Mouse (Mus musculus) heart, embryonic 14.5 days (tissue): ENCODE measurements around the gene Cmtm7. TPM values are rescaled to one million over a fixed set of nuclear protein-coding genes. Genes with fewer than 3 reads are reported as not detected.
"Not testable (repeated sequence)": the region's sequence is repeated elsewhere in the genome, so short reads cannot be mapped to it uniquely, and the experiment has no call there.

Experiments used
- ATAC-seq: fragments of 200-750 bp; cut with Nextera tagmentation; 2 replicates; pipeline ENCODE4 v1.8.0; 2017; ENCODE audit warnings: low read depth, moderate TSS enrichment; ENCODE audit not compliant: insufficient number of reproducible peaks, insufficient read depth, low FRiP score
- H3K27ac ChIP-seq, 2 experiments: fragments of 200-500 bp in 1 of 2; fragments of 300-500 bp in 1 of 2; sonication (generic) in 1 of 2; replicated peaks in 1 of 2; 2 replicates each; pipeline ENCODE4 v1.5.1; 2012 to 2014; ENCODE audit warnings: low read depth in 2 of 2, low read length in 2 of 2, control low read depth in 1 of 2, mild to moderate bottlenecking in 1 of 2, mixed read lengths in 1 of 2; ENCODE audit not compliant: control insufficient read depth in 1 of 2, insufficient read depth in 1 of 2
- H3K27me3 ChIP-seq: fragments of 300-500 bp; sonication (generic); 2 replicates; pipeline ENCODE4 v1.6.1; 2014; ENCODE audit warnings: mild to moderate bottlenecking, low read length, control low read depth; ENCODE audit not compliant: control insufficient read depth, insufficient read depth
- H3K36me3 ChIP-seq: fragments of 300-500 bp; sonication (generic); 2 replicates; pipeline ENCODE4 v1.6.1; 2014; ENCODE audit warnings: mild to moderate bottlenecking, control low read depth, low read length, mixed read lengths; ENCODE audit not compliant: control insufficient read depth, insufficient read depth
- H3K4me1 ChIP-seq, 2 experiments: fragments of 200-500 bp in 1 of 2; fragments of 300-500 bp in 1 of 2; sonication (generic) in 1 of 2; 2 replicates each; pipeline ENCODE4 v1.6.1; 2012 to 2014; ENCODE audit warnings: low read length in 2 of 2, control low read depth in 1 of 2, mixed read lengths in 1 of 2; ENCODE audit not compliant: control insufficient read depth in 2 of 2, insufficient read depth in 2 of 2
- H3K4me2 ChIP-seq: fragments of 300-500 bp; sonication (generic); 2 replicates; pipeline ENCODE4 v1.6.1; 2014; ENCODE audit warnings: mild to moderate bottlenecking, low read length
- H3K4me3 ChIP-seq, 2 experiments: fragments of 200-500 bp in 1 of 2; fragments of 300-500 bp in 1 of 2; sonication (generic) in 1 of 2; 2 replicates each; pipeline ENCODE4 v1.5.1; 2012 to 2014; ENCODE audit warnings: low read length in 2 of 2, mild to moderate bottlenecking in 2 of 2, control low read depth in 1 of 2, low read depth in 1 of 2, moderate library complexity in 1 of 2; ENCODE audit not compliant: control insufficient read depth in 1 of 2, insufficient read depth in 1 of 2
- H3K9ac ChIP-seq: fragments of 300-500 bp; sonication (generic); 2 replicates; pipeline ENCODE4 v1.6.1; 2014; ENCODE audit warnings: mild to moderate bottlenecking, low read length
- H3K9me3 ChIP-seq: fragments of 300-500 bp; sonication (generic); 2 replicates; pipeline ENCODE4 v1.6.1; 2016; ENCODE audit warnings: low read length, control low read depth; ENCODE audit not compliant: control insufficient read depth
- WGBS: fragments of 180-500 bp; shearing (Covaris S2); extraction: QIAGEN DNeasy Blood & Tissue Kit; methylation state at CpG from one replicate; pipeline ENCODE4 v1.1.7; 2014; 5-methylcytosine and 5-hydroxymethylcytosine counted together
- polyA plus RNA-seq: library from polyadenylated mRNA; unstranded; fragments of >200 nt; fragmentation: Nextera tagmentation; extraction: Ambion mirVana; gene quantifications from 2 replicates; pipeline ENCODE4 v1.2.1, GENCODE M21; 2014

The Cmtm7 gene
- polyA plus RNA-seq, 1 experiment from 2014 or later = 122 TPM

- 59% methylated on average over 12 of the region's 12 CpGs for WGBS
- ATAC-seq = no peak
- H3K27me3 ChIP-seq = no peaks in the 10 kb centered on the region
- peak overlapping the region; percentile 79 to 89 for H3K4me3 ChIP-seq
- H3K9ac ChIP-seq = peak overlapping the region; percentile 93
- peak overlapping the region in 1 of 2 experiments; percentile 91; a peak in 1 of 4 replicates for H3K27ac ChIP-seq
- peaks cover 21 to 43% of the 10 kb centered on the region in 2 experiments for H3K4me1 ChIP-seq
- H3K4me2 ChIP-seq = peak overlapping the region; percentile 80
- H3K36me3 ChIP-seq = no peaks in the 10 kb centered on the region
- no peaks in the 10 kb centered on the region for H3K9me3 ChIP-seq
These were observed 49.6 kb downstream of the Cmtm7 start for GRCm38 (mm10) chr9:114731871-114732682.

GRCm38 (mm10) chr9:114731011-114731755 is 50.5 kb downstream of the Cmtm7 start, which contains the start of gene Cmtm6:
Cmtm6 (plus strand) TSS chr9:114731116.
- whole genome bisulfite sequencing = under 1% methylated on average over 53 of the region's 53 CpGs
- ATAC-seq = peak; percentile 86
- peak within 1 kb of the TSS; percentile 79 to 89 for H3K4me3 ChIP-seq
- peak within 1 kb of the TSS; percentile 80 for H3K4me2 ChIP-seq
- H3K9me3 ChIP-seq = no peaks in the 10 kb centered on the region
- H3K27me3 ChIP-seq = no peaks in the 10 kb centered on the region
- peaks cover 13 to 34% of the 10 kb centered on the region in 2 experiments for H3K4me1 ChIP-seq
- H3K9ac ChIP-seq = peak within 1 kb of the TSS; percentile 93
- peak within 1 kb of the TSS; percentile 76 to 91 for H3K27ac ChIP-seq
- H3K36me3 ChIP-seq = no peaks in the 10 kb centered on the region

- 24% methylated on average over 30 of the region's 30 CpGs for WGBS
- Histone ChIP-seq H3K36me3 (peaks cover 5% of the 10 kb centered on the region), H3K27me3 (no peaks in the 10 kb centered on the region), H3K4me1 (peaks cover 13 to 33% of the 10 kb centered on the region in 2 experiments), H3K9me3 (no peaks in the 10 kb centered on the region), H3K4me3 (peak overlapping the region; percentile 79 to 89; a peak in 3 of 4 replicates), H3K4me2 (peak overlapping the region; percentile 80), H3K9ac (0 out of 2 replicates have a peak overlapping the region, but pooled peaks have one; percentile 54), H3K27ac (no peak overlapping the region)
- no peak for ATAC-seq
These were observed 51.5 kb downstream of the Cmtm7 start for GRCm38 (mm10) chr9:114729911-114730805.

- not testable (repeated sequence) for H3K27me3 ChIP-seq, H3K4me2 ChIP-seq, H3K9ac ChIP-seq, H3K9me3 ChIP-seq, ATAC-seq, H3K27ac ChIP-seq, H3K4me3 ChIP-seq
- Histone ChIP-seq H3K36me3 (peaks cover 22% of the 10 kb centered on the region), H3K4me1 (peaks cover 6 to 20% of the 10 kb centered on the region in 2 experiments)
- 47% methylated on average over 2 of the region's 2 CpGs for WGBS
These were observed 53.2 kb downstream of the Cmtm7 start for GRCm38 (mm10) chr9:114728432-114728831.

- ATAC-seq = no peak
- Histone ChIP-seq H3K4me1 (peaks cover 4 to 9% of the 10 kb centered on the region in 2 experiments), H3K4me2 (no peak overlapping the region), H3K9me3 (no peaks in the 10 kb centered on the region), H3K9ac (no peak overlapping the region), H3K4me3 (no peak overlapping the region), H3K36me3 (peaks cover 33% of the 10 kb centered on the region), H3K27me3 (no peaks in the 10 kb centered on the region), H3K27ac (no peak overlapping the region)
- 7% methylated on average over 3 of the region's 3 CpGs for WGBS
These were observed 54.3 kb downstream of the Cmtm7 start for GRCm38 (mm10) chr9:114727315-114727714.

- no peak overlapping the region for H3K4me2 ChIP-seq
- ATAC-seq = no peak
- no peak overlapping the region for H3K9ac ChIP-seq
- no peaks in the 10 kb centered on the region for H3K27me3 ChIP-seq
- no peak overlapping the region for H3K27ac ChIP-seq
- 86% methylated on average over 18 of the region's 18 CpGs for WGBS
- H3K4me1 ChIP-seq = no peaks in the 10 kb centered on the region
- H3K9me3 ChIP-seq = no peaks in the 10 kb centered on the region
- no peak overlapping the region for H3K4me3 ChIP-seq
- H3K36me3 ChIP-seq = peaks cover 100% of the 10 kb centered on the region
These were observed 64.9 kb downstream of the Cmtm7 start for GRCm38 (mm10) chr9:114716677-114717331.
